Mouse (Mus musculus) CH12.LX (cell line): ENCODE data around the gene Cybc1.

Experiments used
- HCFC1 ChIP-seq: IDR thresholded peaks from 2 replicates; pipeline ENCODE4 v1.6.1; 2012; ENCODE audit warnings: low read depth, mild to moderate bottlenecking, inconsistent platforms, low read length, improper control_type of control experiment
- RAD21 ChIP-seq: IDR thresholded peaks from 2 replicates; pipeline ENCODE4 v1.6.1; 2011; ENCODE audit warnings: low read depth, mild to moderate bottlenecking, low read length, improper control_type of control experiment, moderate library complexity
- SIN3A ChIP-seq: IDR thresholded peaks from 2 replicates; pipeline ENCODE4 v1.6.1; 2012; ENCODE audit warnings: low read length, improper control_type of control experiment, inconsistent platforms
- USF1 ChIP-seq: IDR thresholded peaks from 2 replicates; pipeline ENCODE4 v1.6.1; 2014; ENCODE audit warnings: low read depth, mild to moderate bottlenecking, inconsistent platforms, low read length, improper control_type of control experiment

DNA sequence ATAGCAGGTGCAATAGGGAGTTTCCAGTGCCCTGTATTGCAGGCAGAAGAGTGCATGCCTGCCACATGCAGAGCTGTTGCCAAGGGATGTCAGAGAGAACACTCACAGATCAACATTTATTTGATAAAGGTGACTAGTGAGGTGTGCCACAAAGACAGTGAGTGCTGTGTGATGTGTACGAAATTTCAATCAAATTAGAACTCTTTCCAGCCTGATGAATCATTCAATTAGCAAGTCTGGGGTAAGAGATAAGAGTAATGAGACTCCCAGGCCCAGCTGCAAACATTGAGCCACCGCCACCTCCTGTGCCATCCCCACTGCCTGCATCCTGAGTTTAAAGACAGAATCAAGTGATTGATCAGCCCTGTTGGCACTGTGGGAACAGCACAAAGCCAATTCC lies 36.4 kb downstream of the Cybc1 start:
- TF ChIP-seq HCFC1 (no peak), SIN3A (no peak), RAD21 (no peak), USF1 (no peak)
